Mouse (Mus musculus) layer of hippocampus, adult 11-12 months (tissue): ENCODE measurements around the gene Tiam1.

Experiments
- DNase-seq: peaks from one replicate; pipeline ENCODE4 v3.0.0; 2022; ENCODE audit warnings: low spot score

Gene Tiam1

DNA sequence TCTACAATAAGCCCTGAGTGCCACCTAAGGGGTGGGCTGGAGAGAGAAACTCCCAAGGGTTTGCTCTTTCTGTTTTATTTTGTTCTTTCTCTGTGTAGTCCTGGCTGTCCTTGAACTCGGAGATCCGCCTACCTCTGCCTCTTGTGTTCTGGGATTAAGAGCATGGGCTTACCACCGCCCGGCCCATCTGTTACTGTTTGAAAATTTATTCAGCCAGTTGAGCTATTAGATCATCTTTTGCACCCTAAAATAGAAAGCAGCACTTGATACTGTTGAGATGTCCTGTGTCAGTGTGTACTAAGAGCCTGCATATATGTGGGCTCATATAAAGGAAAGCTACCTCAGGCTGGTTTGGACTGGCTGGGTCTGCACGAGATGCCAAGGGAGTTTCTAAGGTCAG is 303.7 kb downstream of the Tiam1 start:
- peak; percentile 46 for DNase-seq

- no peak for DNase-seq
Observed at GRCm38 (mm10) chr16:89837096-89837495, 306.5 kb downstream of the Tiam1 start.

DNA sequence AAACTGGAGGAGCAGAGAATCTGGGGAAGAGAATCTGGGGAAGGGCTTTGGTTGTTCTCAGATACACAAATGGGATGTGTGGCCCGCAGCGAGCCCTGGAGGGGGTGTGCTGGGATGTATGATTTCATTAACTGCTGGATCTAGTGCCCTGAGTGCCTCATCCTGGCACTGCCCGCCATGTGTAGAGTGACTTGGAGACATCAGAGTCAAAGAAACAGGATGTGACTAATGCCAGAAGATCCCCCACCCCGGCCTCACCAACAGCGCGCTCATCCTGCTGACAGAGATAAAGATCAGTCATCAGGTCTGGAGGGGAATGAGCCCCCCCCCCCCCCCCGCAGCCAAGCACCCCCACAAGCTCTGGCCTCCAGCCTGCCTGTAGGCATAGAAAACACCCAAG is 308.0 kb downstream of the Tiam1 start:
- DNase-seq, result no peak

DNA sequence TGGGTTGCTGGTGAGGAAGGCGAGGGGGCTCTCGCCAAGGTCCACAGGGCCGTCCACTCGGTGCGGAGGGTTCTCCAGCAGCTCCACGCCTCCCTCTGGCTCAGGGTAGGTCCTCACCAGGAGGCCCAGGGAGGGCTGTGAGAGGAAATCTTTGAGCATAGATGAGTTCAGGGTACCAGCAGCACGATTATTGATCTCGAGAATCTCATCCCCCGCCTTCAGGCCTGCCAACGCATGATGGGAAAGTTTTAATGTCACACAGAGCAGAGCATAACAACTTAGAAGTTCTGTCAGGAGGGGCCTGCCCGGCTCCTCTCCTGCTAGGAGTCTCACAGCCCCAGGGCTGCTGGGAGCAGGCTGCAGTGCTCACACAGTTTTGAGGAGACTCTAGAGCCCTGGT is 310.6 kb downstream of the Tiam1 start:
- DNase-seq, result no peak

GRCm38 (mm10) chr16:89831172-89831571 is 312.4 kb downstream of the Tiam1 start:
- DNase-seq, result peak; percentile 63

DNA sequence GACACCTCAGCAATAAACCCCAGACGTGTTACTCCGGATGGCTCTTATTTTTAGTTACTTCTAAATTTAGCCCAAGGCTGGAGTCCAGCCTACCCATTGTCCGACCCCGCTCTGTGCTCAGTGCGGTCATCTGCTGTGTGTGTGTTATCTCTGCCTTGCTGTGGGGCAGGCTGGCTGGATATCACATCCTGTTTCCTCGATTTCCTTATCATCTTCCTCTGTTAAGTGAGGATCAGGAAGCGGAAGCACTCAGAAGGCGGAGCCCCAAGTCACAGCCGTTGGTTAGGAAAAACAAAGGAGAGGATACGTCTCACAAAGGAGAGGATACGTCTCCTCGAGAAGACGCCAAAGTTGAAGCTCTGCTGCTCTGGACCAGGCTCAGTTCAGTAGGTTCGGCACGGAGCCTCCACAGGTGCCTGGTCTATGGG is 313.3 kb downstream of the Tiam1 start:
- no peak for DNase-seq

DNA sequence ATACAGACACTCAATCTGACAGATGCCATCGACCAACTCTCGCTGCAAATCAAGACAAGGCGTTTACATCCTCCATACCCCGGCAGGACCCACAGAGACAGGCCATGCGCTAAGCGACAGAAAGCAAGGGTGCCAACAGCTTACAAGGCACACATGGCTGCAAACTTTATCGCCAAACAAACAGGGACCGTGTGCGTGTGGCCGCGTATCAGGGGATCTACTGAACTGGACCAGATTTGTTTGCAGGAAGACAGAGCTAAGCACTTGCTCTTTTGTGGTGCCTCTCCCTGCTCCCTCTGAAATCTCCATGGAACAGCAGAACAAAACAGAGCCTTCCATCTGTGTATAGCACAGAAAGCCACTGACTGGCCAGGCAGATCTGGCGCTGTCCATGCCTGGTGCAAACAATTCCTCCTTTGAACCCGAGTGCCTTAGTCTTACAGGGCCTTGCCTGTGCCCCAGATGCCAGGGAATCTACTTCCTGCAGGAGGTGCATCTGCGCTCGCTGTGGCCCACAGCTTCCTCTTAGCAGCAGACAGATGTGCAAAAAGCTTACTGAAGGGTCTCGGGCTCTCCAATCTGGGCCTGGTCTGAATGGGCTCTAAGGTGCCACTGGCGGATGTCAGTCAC is 316.0 kb downstream of the Tiam1 start:
- no peak for DNase-seq

DNA sequence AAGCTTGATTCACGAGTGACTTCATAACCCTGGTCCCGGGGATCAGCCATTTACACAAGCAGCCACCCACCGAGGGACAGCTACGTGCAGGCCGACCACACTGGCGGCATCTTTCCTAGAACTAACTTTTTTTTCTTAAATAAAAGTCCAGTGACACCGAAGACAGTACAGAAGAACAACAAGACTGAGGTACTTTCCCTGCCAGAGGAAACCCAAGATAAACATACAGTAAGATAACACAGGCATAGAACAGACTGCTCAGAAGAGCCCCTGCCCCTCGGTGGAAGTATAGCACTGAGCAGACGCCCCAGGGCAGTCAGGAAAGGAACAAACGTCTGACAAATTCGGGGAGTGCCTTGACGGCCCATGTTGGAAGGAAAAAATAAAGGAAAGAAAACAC is 317.7 kb downstream of the Tiam1 start:
- DNase-seq, result no peak

DNA sequence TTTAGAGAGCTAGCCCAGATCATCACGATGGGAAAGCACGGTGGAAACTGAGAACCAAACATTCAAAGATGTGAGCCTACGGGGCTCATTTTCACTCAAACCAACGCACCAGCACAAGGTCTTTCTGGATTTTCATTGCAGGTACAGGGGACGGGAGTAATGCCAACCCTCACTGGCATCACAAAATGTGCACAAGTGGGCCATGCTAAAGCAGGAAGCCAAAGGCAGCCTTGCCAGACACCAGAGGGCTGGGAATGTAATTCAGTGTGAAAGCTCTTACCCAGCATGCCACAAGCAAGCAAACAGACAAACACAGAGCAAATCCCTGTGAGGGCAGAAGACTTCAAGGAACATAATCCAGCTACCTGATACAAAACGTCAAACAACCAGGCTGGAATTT is 320.7 kb downstream of the Tiam1 start:
- DNase-seq, result no peak

GRCm38 (mm10) chr16:89818661-89819060 is 324.9 kb downstream of the Tiam1 start:
- DNase-seq, result no peak

- no peak for DNase-seq
Observed at GRCm38 (mm10) chr16:89817861-89818630, 325.5 kb downstream of the Tiam1 start.

DNA sequence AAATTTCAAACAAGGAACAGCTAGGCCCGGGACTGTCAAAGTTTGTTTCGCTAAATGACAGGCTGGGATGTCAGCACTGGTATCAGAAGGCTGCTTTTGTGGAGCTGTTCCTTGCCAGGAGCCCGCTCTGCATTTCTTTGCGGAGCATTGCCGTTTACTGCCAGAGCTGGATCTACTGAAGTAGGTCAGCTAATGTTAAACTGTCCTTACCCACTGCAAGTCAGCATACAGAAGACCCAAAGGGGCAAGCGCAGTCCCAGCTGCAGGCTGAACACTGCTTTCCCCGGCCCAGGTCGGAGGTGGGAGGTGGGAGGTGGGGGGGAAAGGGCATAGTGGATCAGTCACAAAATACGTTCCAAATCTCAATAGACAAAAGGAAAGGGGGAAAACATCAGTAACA is 326.3 kb downstream of the Tiam1 start:
- DNase-seq, result no peak

DNA sequence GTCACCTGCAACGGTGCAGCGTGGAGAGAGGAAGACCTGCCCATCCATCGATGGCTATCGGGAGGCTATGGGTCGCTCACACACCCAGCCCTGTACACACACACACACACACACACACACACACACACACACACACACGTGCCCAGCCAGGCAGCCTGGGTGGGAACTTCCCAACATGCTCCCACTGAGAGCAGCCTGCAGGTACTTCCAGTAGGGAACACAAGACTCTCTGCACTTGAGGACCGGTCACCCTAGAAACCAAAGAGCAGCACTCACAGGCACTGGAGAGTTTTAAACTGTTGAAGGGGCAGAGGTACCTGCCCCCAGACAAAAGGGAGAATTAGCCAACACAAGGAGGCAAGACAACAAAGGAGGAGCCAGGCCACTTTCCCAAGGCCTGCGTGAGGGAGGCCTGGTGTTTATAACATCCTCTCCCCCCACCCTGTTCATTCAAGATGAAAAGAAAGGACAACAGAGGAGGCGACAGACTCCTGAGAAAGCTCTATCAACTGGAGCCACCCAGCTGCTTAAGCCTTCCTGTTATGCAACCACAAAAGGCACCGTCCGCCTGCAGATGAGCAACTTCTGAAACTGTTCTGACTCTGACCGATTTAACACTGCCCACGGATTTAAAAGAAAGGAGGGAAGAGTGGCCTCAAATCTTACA is 326.9 kb downstream of the Tiam1 start:
- no peak for DNase-seq

DNA sequence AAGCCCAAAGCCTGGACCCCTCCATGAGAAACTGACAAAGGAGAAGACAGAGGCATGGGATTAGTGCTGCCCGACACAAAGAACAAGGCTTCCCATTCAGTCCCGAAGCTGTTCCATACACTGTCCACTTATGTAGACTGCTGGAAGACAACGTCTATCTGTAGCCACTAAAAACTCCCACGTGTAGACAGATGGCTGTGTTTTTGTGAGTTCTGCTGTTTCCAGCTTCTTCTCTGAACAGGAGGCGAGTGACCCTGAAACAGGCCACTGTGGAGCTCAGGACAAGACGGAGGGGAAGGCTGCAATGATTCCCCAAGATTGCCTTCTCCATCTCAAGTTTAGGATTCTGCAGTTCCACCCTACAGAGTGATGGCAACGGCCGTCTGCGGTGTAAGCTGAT is 330.0 kb downstream of the Tiam1 start:
- DNase-seq, result no peak

DNA sequence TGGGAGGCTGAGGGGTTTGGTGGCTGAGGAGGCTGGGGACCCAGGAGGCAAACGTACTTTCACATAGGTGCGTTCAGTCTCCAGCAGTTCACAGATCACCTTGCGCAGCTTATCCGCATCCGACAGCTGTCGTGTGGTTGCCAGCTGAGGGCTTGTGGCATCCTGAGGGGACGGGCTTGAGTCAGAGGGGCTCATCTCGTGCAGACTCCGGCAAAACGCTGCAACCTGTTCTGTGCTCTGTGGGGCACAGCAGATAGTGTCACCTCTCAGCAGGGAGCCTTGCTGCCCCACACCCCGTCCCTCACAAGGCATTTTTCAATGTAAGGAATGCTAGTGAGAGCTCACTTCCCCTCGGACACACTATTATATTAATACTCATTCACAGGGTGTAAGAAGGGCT is 330.7 kb downstream of the Tiam1 start:
- DNase-seq, result no peak

- DNase-seq, result no peak
Observed at GRCm38 (mm10) chr16:89810398-89810797, 333.2 kb downstream of the Tiam1 start.

- no peak for DNase-seq
Observed at GRCm38 (mm10) chr16:89808168-89808567, 335.4 kb downstream of the Tiam1 start.

GRCm38 (mm10) chr16:89805946-89806345 is 337.6 kb downstream of the Tiam1 start:
- no peak for DNase-seq

GRCm38 (mm10) chr16:89805210-89805609 is 338.4 kb downstream of the Tiam1 start:
- no peak for DNase-seq

DNA sequence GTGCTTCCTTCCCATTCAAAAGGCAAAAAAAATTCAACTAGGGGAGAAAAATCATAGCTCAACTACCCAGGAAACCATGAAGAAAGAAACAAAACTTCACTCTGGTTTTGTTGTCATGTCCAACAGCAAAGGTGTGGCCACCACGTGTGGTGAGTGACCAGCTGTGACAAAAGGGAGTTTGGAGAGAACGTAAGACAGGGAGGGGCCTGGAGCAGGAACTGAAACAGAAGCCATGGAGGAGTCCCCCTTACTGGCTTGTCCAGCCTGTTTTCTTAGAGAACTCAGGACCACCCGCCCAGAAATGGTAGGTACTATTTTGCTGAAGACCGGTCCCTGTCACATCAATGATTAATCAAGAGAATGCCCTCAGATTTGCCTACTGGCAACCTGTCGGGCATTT is 342.1 kb downstream of the Tiam1 start:
- no peak for DNase-seq

GRCm38 (mm10) chr16:89799772-89800171 is 343.8 kb downstream of the Tiam1 start:
- no peak for DNase-seq

- no peak for DNase-seq
Observed at GRCm38 (mm10) chr16:89796566-89796965, 347.0 kb downstream of the Tiam1 start.

DNA sequence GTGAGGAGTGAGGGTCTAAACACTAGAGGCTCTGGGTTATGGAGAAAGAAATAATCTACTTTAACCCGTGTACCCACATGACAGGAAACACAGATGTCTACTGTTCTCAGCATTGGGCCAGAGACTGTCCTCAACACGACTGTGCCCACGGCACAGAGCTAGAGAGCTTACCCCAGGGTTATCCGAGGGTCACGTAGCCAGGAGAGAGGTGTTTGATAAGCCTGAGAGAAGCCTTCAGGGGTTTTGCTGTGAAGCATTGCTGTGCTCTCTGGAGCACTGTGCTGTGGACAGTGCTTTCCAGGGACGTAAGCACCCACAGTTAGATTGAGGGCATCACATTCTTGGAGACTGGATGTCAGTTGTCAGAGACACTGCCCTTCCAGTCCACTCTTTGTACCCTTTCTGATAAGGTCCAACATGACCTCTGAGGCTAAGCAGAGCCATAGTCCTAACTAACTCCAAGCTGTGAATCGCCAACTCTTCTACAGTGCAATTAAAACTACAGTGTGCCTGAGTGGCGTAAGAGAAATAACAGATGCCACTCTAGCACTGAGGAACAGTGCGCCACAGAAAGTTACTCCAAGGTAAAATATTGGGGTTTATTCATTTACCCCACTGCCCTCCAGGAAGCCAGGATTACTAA is 353.7 kb downstream of the Tiam1 start:
- no peak for DNase-seq
